Mouse (Mus musculus): ENCODE data around the gene Cfap97d2.
A peak's percentile ranks its signal among the peaks of the same experiment; 100 is the strongest.
"Not testable (repeated sequence)": the region's sequence is repeated elsewhere in the genome, so short reads cannot be mapped to it uniquely, and the experiment has no call there.

The Cfap97d2 gene

DNA sequence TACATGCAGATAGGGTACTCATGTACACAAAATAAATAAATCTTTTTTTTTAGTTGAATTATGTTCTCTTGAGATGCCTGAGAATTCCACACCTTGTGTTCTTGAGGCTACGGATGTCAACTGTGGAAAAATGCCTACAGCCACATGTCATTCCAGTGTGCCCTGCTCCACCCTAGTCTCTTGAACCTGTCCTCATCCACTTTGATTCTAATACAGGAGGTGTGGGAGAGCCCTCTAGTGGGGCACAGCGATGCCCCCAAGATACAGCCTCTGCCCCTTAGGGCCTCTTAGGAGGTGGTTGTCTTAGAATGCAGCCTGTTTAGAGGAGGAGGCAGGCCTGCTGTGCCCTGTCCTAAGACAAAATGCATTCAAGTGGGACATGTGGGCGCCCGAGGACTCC is 17.7 kb upstream of the Cfap97d2 start:
- DNase-seq: no peak

DNA sequence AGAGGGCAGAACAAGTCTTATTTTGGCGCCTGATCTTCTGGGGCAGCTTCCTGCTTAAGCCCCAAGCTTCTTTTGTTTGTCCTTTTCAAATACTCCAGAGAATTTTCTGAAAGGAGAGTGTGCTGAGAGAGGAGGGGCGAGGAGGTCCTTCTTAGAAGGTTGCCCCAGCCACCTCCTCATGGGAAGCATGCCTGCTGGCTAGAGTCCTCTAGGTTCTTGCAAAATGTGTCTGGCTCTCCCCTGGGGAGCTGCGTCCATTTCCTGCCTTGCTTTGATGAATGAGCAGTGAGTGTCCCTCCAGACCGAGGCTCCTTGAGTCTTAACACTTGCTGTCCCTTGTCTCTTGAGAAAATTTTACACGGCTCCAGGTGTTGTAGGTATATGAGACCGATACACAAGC is 17.2 kb upstream of the Cfap97d2 start:
- DNase-seq: no peak

DNA sequence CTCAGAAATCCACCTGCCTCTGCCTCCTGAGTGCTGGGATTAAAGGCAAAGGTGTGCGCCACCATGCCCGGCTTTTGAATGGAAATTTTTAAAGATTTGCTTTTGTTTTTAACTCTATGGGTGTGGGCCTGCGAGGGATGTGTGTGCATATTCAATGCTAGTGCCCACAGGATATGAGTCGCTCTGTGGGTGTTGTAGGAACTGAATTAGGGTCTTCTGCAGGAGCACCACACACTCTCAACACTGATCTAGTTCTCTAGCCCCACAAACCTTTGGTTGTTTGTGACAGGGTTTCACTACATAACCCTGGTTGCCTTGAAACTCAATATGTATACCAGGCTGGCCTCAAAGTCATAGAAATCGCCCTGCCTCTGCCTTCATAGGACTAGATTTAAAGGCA is 16.4 kb upstream of the Cfap97d2 start:
- DNase-seq: no peak

GRCm38 (mm10) chr8:13692302-13693066 is 13.2 kb upstream of the Cfap97d2 start:
- no peak for DNase-seq

- DNase-seq: no peak
Measured at GRCm38 (mm10) chr8:13694735-13695134, 11.0 kb upstream of the Cfap97d2 start.

DNA sequence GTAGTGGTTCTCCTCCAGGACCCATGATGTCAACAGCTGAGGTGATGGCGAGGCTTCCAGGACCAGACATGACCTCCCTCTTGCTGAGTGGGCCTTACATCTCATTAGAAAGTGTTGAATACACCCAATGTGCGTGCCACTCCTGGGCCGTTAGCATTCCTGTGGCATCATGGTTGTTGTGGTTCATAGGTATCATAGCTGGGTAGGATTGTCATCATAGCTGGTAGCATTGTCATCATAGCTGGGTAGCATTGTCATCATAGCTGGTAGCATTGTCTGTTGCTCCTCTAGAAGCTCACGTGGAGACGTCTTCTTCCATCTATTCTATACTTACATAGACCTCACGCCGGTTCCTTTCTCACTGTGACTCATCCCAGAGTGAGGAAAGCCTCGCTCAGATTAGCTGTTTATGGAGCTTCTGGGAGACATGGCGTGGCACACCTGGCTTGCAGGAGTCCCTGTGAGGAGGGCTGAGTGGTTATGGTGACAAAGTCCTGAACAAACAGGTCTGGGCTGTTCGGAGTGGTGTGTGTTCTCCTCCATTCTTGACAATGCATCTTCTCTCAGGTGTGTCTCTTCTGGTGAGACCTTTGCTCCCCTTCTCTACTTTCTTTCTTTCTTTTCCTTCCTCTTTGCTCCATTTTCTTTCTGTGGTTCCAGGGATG is 10.4 kb upstream of the Cfap97d2 start:
- no peak for DNase-seq

GRCm38 (mm10) chr8:13696157-13696556 is 9.5 kb upstream of the Cfap97d2 start:
- DNase-seq: no peak

- no peak for DNase-seq
Measured at GRCm38 (mm10) chr8:13697196-13697595, 8.5 kb upstream of the Cfap97d2 start.

- no peak for DNase-seq
Measured at GRCm38 (mm10) chr8:13697681-13698080, 8.0 kb upstream of the Cfap97d2 start.

GRCm38 (mm10) chr8:13698281-13698680 is 7.4 kb upstream of the Cfap97d2 start:
- no peak for DNase-seq

GRCm38 (mm10) chr8:13699323-13699949 is 6.3 kb upstream of the Cfap97d2 start:
- no peak for DNase-seq

DNA sequence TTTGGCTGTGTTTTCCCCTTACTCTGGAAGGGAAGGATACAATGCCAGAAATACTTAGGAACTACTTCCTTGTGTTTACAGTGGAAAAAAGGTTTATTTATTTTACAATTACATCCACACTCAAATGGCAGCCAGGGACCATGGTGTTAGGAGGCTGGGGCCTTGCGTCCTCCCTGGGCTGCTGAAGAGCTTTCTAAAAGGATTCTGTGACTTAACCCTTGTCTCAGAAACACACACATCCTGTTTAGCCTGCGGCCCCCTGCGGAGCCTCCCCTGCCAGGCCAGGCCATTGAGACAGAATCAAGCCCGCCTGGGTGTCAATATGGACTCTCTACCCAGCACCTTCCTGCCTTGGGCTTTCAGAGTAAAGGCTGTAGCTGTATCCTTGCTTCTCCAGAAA is 2.9 kb upstream of the Cfap97d2 start:
- no peak for DNase-seq

GRCm38 (mm10) chr8:13703756-13704155 is 1.9 kb upstream of the Cfap97d2 start:
- DNase-seq: peak; percentile 1

DNA sequence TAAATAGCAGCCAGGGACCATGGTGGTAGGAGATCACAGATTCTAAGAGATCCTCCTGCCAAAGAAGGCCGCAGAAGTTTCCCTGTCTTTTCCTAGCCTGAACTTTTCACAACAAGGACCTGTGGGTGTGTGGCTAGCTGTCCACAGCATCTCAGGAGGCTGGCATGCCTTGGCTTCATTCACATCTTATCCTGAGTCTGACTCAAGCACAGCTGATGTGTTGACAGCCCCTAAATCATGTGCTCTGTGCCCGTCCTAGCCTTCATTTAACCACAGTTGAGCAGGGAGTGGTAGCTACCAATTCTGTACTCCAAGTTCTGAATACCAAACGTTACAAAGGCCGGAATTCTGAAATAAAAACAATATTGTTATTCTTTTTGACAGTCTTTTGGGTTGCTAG is 1.4 kb upstream of the Cfap97d2 start:
- DNase-seq: no peak

DNA sequence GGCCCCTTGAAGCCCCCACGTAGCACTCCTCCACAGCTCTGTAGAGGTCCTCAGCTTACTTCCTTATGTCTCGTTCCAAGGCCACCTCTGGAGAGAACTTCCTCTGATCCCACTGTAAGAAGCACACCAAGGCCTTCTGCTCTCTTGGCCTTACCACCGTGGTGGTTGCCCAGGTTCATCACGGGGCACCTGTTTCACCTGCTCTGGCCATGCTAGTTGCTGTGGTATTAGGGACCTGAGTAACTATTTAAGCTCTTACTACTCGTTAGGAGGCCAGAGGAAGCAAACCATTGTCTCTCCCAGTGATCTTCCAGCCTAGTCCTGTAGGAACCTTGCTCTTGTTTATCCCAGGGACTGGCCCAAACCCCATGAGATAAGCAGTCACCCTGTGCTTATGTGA is 1.2 kb downstream of the Cfap97d2 start:
- DNase-seq: no peak

DNA sequence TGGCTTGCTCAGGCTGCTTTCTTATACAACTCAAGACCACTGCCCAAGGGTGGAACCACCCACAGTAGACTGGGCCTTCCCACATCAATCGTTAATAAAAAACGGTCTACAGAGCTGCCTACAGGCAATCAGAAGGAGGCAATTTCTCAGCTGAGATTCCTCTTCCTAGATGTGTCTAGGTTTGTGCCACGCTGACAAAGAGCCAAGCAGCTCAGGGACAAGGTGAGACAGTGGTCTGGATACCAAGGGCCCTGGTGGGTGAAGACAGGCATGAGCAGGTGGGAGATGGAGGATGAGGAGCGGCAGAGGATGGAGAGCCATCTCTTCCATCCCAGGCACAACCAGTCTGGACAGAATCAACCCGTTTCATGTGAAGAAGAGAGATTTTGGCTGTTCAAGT is 2.8 kb downstream of the Cfap97d2 start:
- no peak for DNase-seq

- DNase-seq: no peak
Measured at GRCm38 (mm10) chr8:13718980-13719379, 13.3 kb downstream of the Cfap97d2 start.

DNA sequence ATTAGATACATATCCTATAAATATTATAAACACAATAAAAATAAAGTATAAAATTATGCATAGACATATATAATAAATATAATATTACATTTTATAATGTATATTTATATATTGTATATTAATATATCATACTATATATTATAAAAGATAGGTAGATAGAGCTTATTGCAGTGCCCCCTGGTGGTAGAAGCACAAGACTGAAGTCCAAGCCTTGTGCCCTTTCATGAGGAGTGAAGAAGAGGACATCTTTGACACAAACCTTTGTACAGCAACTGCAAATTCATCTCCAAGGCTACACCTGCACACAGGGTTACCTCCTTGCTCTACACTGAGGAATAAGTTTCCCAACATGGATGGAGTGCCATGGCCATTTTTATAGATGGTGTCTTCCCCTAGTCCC is 20.0 kb downstream of the Cfap97d2 start:
- peak; percentile 49 for DNase-seq

DNA sequence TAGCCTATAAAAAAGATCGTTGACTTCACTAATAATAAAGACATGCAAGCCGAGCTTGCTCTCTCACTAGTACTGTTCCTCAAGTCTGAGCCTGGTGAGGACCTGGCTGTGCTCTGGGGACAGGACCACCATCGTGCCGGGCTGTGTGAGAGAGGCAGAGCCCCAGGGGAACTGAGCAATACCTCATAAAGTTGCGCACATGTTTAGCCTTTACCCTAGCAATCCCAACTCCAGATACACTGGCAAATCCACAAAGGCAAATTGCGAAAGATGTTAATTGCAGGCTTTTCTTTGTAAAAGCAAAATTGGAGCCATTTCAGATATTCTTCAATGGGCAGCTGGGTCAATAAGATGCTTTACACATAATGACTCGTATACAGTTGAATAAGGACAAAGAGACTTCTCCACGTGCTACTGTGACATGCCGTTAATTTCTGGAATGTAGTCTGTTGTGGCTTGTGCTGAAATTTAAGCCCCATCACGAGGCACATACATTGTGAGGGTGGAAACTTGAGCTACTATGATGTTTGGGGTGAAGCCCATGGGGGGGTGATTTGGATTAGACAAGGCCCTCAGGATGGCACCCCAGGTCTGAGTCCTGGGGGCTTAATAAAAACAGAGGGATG is 21.9 kb downstream of the Cfap97d2 start:
- no peak for DNase-seq

- peak; percentile 45 for DNase-seq
Measured at GRCm38 (mm10) chr8:13740323-13740770, 34.7 kb downstream of the Cfap97d2 start.

DNA sequence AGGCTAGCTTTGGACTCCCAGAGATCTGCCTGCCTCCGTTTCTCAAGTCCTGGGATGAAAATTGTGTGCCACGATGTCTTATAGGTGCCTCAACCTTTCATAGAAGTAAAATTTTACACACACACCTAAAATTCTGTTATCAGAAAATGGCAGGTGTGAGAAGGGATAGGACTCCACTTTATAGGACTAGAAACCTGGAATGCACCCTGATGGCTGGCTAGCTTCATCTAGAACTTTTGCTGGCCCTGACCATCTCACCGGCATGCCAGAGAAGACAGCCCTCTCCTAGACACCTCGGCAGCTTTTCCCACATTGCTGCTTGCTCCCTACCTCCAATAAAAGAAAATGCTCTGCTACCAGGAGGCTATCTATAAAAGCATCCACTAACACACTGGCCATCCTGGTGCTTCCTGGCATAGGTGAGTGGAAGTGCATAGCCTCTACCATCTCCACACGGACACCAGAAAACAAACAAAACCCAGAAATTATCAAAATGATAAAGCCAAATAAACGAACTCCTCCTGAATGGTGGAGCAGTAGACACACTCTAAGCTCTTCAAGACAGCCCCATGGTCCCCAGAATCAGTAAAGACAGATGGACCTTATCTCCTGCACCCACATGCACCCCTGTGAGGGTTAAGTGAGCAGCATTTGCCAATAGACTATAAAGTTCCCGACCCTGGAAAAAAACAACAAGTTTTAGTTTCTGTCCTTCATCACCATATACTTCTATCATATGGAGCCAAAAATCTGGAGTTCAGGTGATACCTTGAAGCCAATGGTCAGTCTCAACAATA is 35.3 kb downstream of the Cfap97d2 start:
- peak; percentile 63 for DNase-seq

DNA sequence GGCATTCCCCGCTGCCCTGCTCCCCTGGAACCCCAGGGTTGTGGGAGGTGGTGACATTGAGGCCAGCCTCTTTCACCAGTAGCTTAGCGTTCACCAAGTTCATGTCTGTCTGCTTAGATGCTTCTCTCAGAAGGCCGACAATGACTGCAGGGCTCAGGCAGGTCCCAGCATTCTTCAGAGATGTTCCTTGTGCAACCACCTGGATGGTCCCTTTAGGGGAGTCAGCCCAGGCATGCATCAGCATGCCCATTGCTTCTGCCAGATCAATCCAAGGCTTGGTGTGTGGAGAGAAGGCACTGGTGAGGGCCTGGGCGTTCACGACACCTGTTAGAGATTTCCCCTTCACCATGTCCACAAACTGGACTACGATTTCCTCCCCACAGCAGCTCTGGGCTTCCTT is 40.5 kb downstream of the Cfap97d2 start:
- not testable (repeated sequence) for DNase-seq

- no peak for DNase-seq
Measured at GRCm38 (mm10) chr8:13747626-13748025, 41.9 kb downstream of the Cfap97d2 start.

Measured in liver (tissue).